Mouse (Mus musculus): ENCODE data around the gene Oosp2.

Gene Oosp2

GRCm38 (mm10) chr19:11604603-11605002, 55.8 kb downstream of the Oosp2 start, which contains the start of gene Ms4a6d:
Gene Ms4a6d, minus strand, starts transcription at chr19:11604849.
- DNase-seq (ENCODE audit: low spot score in 2 of 2) = no peak

GRCm38 (mm10) chr19:11602026-11602425, 58.3 kb downstream of the Oosp2 start:
- peak; percentile 16 to 28 for DNase-seq (ENCODE audit: low spot score in 2 of 2)

- no peak for DNase-seq (ENCODE audit: low spot score in 2 of 2)
These were observed 59.0 kb downstream of the Oosp2 start for GRCm38 (mm10) chr19:11601349-11601748.
